Mouse (Mus musculus) heart, adult 11 months (tissue): ENCODE data around the gene Crebzf.

Experiments
- DNase-seq: peaks from one replicate; pipeline ENCODE4 v3.0.0; 2022

Crebzf gene

GRCm38 (mm10) chr7:90482607-90483006, 40.1 kb downstream of the Crebzf start:
- DNase-seq, result no peak
